Mouse (Mus musculus): ENCODE data around the gene Tfap2a. TPM values are rescaled to one million over a fixed set of nuclear protein-coding genes. Genes with fewer than 3 reads are reported as not detected.

Gene Tfap2a
- total RNA-seq, 2 experiments from 2014 or later = not detected

- no peak for ATAC-seq (replicated peaks; ENCODE audit: low FRiP score, low TSS enrichment, poor library complexity, severe bottlenecking)
These were observed 52.4 kb downstream of the Tfap2a start for GRCm38 (mm10) chr13:40685790-40686189.

- ATAC-seq (replicated peaks; ENCODE audit: low FRiP score, low TSS enrichment, poor library complexity, severe bottlenecking) = no peak
These were observed 61.4 kb downstream of the Tfap2a start for GRCm38 (mm10) chr13:40676730-40677129.

Other genes with a start within 250 kb of the Tfap2a start
- gene Gcnt2, start 121.4 kb upstream of the Tfap2a start, total RNA-seq (2014; fragmentation: Nextera tagmentation) = 7.6 and 10.8 TPM in 2 replicates
- 6.3 and 23.7 TPM in 2 replicates for gene Gcnt2, start 121.4 kb upstream of the Tfap2a start, total RNA-seq (2017)

Measured in megakaryocyte-erythroid progenitor cell, adult 5-6 weeks (primary cell).